Mouse (Mus musculus) heart, embryonic 14.5 days (tissue): ENCODE measurements around the gene Pkhd1. TPM values are rescaled to one million over a fixed set of nuclear protein-coding genes. Genes with fewer than 3 reads are reported as not detected.
"Not testable (repeated sequence)": the region's sequence is repeated elsewhere in the genome, so short reads cannot be mapped to it uniquely, and the experiment has no call there.

Source experiments
- ATAC-seq: fragments of 200-750 bp; cut with Nextera tagmentation; 2 replicates; pipeline ENCODE4 v1.8.0; 2017; ENCODE audit warnings: low read depth, moderate TSS enrichment; ENCODE audit not compliant: insufficient number of reproducible peaks, insufficient read depth, low FRiP score
- H3K27ac ChIP-seq, 2 experiments: fragments of 200-500 bp in 1 of 2; fragments of 300-500 bp in 1 of 2; sonication (generic) in 1 of 2; replicated peaks in 1 of 2; 2 replicates each; pipeline ENCODE4 v1.5.1; 2012 to 2014; ENCODE audit warnings: low read depth in 2 of 2, low read length in 2 of 2, control low read depth in 1 of 2, mild to moderate bottlenecking in 1 of 2, mixed read lengths in 1 of 2; ENCODE audit not compliant: control insufficient read depth in 1 of 2, insufficient read depth in 1 of 2
- H3K27me3 ChIP-seq: fragments of 300-500 bp; sonication (generic); 2 replicates; pipeline ENCODE4 v1.6.1; 2014; ENCODE audit warnings: mild to moderate bottlenecking, low read length, control low read depth; ENCODE audit not compliant: control insufficient read depth, insufficient read depth
- H3K36me3 ChIP-seq: fragments of 300-500 bp; sonication (generic); 2 replicates; pipeline ENCODE4 v1.6.1; 2014; ENCODE audit warnings: mild to moderate bottlenecking, control low read depth, low read length, mixed read lengths; ENCODE audit not compliant: control insufficient read depth, insufficient read depth
- H3K4me1 ChIP-seq, 2 experiments: fragments of 200-500 bp in 1 of 2; fragments of 300-500 bp in 1 of 2; sonication (generic) in 1 of 2; 2 replicates each; pipeline ENCODE4 v1.6.1; 2012 to 2014; ENCODE audit warnings: low read length in 2 of 2, control low read depth in 1 of 2, mixed read lengths in 1 of 2; ENCODE audit not compliant: control insufficient read depth in 2 of 2, insufficient read depth in 2 of 2
- H3K4me2 ChIP-seq: fragments of 300-500 bp; sonication (generic); 2 replicates; pipeline ENCODE4 v1.6.1; 2014; ENCODE audit warnings: mild to moderate bottlenecking, low read length
- H3K4me3 ChIP-seq, 2 experiments: fragments of 200-500 bp in 1 of 2; fragments of 300-500 bp in 1 of 2; sonication (generic) in 1 of 2; 2 replicates each; pipeline ENCODE4 v1.5.1; 2012 to 2014; ENCODE audit warnings: low read length in 2 of 2, mild to moderate bottlenecking in 2 of 2, control low read depth in 1 of 2, low read depth in 1 of 2, moderate library complexity in 1 of 2; ENCODE audit not compliant: control insufficient read depth in 1 of 2, insufficient read depth in 1 of 2
- H3K9ac ChIP-seq: fragments of 300-500 bp; sonication (generic); 2 replicates; pipeline ENCODE4 v1.6.1; 2014; ENCODE audit warnings: mild to moderate bottlenecking, low read length
- H3K9me3 ChIP-seq: fragments of 300-500 bp; sonication (generic); 2 replicates; pipeline ENCODE4 v1.6.1; 2016; ENCODE audit warnings: low read length, control low read depth; ENCODE audit not compliant: control insufficient read depth
- WGBS: fragments of 180-500 bp; shearing (Covaris S2); extraction: QIAGEN DNeasy Blood & Tissue Kit; methylation state at CpG from one replicate; pipeline ENCODE4 v1.1.7; 2014; 5-methylcytosine and 5-hydroxymethylcytosine counted together
- polyA plus RNA-seq: library from polyadenylated mRNA; unstranded; fragments of >200 nt; fragmentation: Nextera tagmentation; extraction: Ambion mirVana; gene quantifications from 2 replicates; pipeline ENCODE4 v1.2.1, GENCODE M21; 2014

Gene Pkhd1
- polyA plus RNA-seq, 1 experiment from 2014 or later, result not detected

GRCm38 (mm10) chr1:20450074-20450473, 167.8 kb downstream of the Pkhd1 start:
- no peak overlapping the region for H3K4me3 ChIP-seq
- no peak overlapping the region for H3K27ac ChIP-seq
- ATAC-seq, result no peak
- H3K9me3 ChIP-seq, result no peaks in the 10 kb centered on the region
- 29% methylated on average over 10 of the region's 10 CpGs for WGBS
- H3K4me1 ChIP-seq, result no peaks in the 10 kb centered on the region
- H3K9ac ChIP-seq, result no peak overlapping the region
- no peak overlapping the region for H3K4me2 ChIP-seq
- no peaks in the 10 kb centered on the region for H3K27me3 ChIP-seq
- no peaks in the 10 kb centered on the region for H3K36me3 ChIP-seq

- not testable (repeated sequence) for H3K36me3 ChIP-seq, H3K4me1 ChIP-seq, H3K4me2 ChIP-seq, H3K27me3 ChIP-seq, H3K9me3 ChIP-seq, H3K9ac ChIP-seq, H3K27ac ChIP-seq, H3K4me3 ChIP-seq, ATAC-seq
- WGBS, result 80% methylated on average over 16 of the region's 16 CpGs
Observed at GRCm38 (mm10) chr1:20432026-20432425, 185.8 kb downstream of the Pkhd1 start.

DNA sequence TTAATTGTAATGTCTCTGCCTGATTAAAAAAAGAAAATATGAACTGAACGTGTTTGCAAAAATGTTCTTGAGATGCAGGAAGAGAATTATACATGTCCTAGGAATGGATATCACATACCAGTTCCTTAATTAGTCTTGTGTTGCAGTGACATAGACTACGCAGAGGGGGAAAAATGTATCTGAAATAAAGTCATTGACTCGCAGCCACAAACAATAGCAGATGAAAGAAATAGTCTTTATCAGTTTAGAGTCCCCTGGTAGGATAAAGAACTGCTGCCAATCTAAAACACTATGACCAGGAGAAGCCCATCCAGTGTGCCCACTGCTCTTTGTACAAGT, 188.8 kb downstream of the Pkhd1 start:
- Histone ChIP-seq H3K4me2 (no peak overlapping the region), H3K36me3 (no peaks in the 10 kb centered on the region), H3K4me3 (no peak overlapping the region), H3K9ac (no peak overlapping the region), H3K27ac (no peak overlapping the region), H3K27me3 (no peaks in the 10 kb centered on the region), H3K4me1 (no peaks in the 10 kb centered on the region), H3K9me3 (no peaks in the 10 kb centered on the region)
- WGBS, result 74% methylated on average over 3 of the region's 3 CpGs
- ATAC-seq, result no peak

DNA sequence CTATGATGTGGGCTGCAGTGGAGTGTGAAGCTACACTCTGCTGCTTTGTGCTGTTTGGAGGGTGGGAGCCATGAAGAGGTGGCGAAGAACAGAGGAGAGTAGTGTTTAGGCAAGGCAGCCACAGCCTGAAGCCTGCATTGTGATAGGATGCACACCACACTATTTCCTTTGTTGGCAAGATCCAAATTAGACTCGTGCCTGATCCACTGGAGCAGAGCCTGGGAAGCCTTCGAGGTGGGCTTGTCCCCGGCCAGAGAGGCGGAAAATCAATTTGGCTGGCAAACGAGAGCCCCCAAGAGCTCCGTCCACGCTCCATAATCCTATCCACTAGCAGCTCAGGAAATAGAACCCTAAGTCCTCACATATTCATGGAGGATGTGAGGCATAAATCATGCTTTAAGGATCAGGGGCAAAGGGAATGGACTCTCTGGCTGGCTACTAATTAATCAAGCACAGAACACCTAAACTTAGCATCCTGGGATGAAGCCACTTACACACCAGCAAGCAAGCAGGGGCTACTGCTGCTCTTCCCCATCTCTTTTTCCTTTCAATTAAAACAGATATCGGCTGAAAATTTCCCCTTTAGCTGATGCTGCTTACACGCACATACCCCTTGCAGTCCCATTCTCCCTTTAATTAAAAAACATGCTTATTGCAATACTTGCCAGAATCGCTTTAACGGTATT, 189.4 kb downstream of the Pkhd1 start:
- Histone ChIP-seq H3K9me3 (no peaks in the 10 kb centered on the region), H3K27ac (no peak overlapping the region), H3K4me2 (no peak overlapping the region), H3K27me3 (no peaks in the 10 kb centered on the region), H3K4me1 (no peaks in the 10 kb centered on the region), H3K9ac (no peak overlapping the region), H3K4me3 (no peak overlapping the region), H3K36me3 (no peaks in the 10 kb centered on the region)
- no peak for ATAC-seq
- WGBS, result 82% methylated on average over 12 of the region's 12 CpGs

DNA sequence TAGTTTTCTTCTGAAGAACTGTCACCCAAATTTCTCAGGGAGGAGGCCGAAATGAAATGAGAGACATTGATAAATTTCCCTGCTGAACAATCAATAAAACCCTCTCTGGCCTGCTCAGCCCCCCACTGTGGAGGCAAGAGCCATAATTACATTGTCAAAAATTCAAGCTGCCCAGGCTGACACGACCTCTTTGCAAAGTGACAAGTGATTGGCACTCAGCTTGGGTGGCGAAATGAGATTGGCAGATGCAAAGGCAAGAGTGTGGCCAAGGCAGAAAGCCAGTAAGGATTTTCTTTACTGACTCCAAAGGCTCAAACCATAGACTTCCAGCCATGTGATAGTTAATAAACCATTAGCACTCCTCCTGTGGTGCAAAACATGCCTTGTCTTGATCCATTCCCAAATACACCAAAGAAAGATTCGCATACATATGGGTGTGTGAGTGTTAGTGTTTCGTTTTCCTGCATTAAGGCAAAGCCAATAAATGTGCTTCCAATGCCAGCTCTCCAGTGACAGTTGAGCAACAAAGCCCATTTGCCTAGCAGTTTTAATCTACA, 208.4 kb downstream of the Pkhd1 start:
- no peaks in the 10 kb centered on the region for H3K4me1 ChIP-seq
- no peak overlapping the region for H3K9ac ChIP-seq
- H3K9me3 ChIP-seq, result no peaks in the 10 kb centered on the region
- H3K4me3 ChIP-seq, result no peak overlapping the region
- H3K4me2 ChIP-seq, result no peak overlapping the region
- no peaks in the 10 kb centered on the region for H3K36me3 ChIP-seq
- H3K27ac ChIP-seq, result no peak overlapping the region
- ATAC-seq, result no peak
- WGBS, result 63% methylated on average over 5 of the region's 5 CpGs
- H3K27me3 ChIP-seq, result no peaks in the 10 kb centered on the region

DNA sequence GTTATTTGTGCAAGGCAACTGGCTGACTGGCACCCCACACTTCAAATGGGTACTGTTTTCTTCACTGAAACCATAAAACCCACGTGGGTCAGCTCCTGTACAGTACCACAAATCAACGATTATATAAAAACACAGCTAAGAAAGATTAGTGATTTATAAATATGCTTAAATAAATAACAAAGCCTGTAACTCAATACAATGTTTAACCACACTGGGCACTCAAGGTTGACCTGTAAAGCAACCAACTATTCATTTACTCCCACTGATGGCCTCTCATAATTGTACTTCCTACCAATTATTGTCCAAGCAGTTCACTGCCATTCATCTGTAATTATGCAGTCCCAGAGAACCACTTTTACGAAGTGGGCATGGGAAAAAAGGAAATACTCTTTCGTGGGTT, 219.5 kb downstream of the Pkhd1 start:
- no peaks in the 10 kb centered on the region for H3K4me1 ChIP-seq
- no peak overlapping the region for H3K9ac ChIP-seq
- H3K4me2 ChIP-seq, result no peak overlapping the region
- H3K27ac ChIP-seq, result no peak overlapping the region
- no peak for ATAC-seq
- H3K36me3 ChIP-seq, result no peaks in the 10 kb centered on the region
- 58% methylated on average over 4 of the region's 4 CpGs for WGBS
- no peaks in the 10 kb centered on the region for H3K9me3 ChIP-seq
- no peak overlapping the region for H3K4me3 ChIP-seq
- H3K27me3 ChIP-seq, result no peaks in the 10 kb centered on the region

DNA sequence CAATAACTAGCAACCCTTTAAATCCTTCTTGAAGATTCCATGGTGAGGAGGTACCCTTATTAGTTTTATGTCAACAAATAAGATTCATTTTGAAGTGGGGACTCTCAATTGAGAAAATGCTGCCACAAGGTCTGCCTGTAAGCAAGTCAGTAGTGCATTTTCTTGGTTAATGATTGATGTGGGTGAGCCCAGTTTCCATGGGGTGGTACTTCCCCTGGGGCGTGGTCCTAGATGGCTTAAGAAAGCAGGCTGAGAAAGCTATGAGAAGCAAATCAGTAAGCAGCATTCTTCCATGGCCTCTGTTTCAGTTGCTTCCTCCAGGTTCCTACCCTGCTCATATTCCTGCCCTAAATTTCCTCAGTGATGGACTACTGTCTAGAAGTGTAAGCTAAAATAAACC, 253.4 kb downstream of the Pkhd1 start:
- Histone ChIP-seq H3K4me2 (no peak overlapping the region), H3K36me3 (no peaks in the 10 kb centered on the region), H3K4me1 (no peaks in the 10 kb centered on the region), H3K4me3 (no peak overlapping the region), H3K9ac (no peak overlapping the region), H3K27ac (no peak overlapping the region), H3K27me3 (no peaks in the 10 kb centered on the region), H3K9me3 (no peaks in the 10 kb centered on the region)
- ATAC-seq, result no peak
- 77% methylated on average over 1 of the region's 1 CpGs for WGBS

GRCm38 (mm10) chr1:20344651-20345050, 273.2 kb downstream of the Pkhd1 start:
- no peaks in the 10 kb centered on the region for H3K27me3 ChIP-seq
- H3K4me1 ChIP-seq, result peaks cover 0 to 2% of the 10 kb centered on the region in 2 experiments; a peak in 1 of 4 replicates
- WGBS, result 39% methylated on average over 3 of the region's 3 CpGs
- ATAC-seq, result no peak
- H3K4me3 ChIP-seq, result no peak overlapping the region
- no peak overlapping the region for H3K9ac ChIP-seq
- no peak overlapping the region for H3K27ac ChIP-seq
- H3K4me2 ChIP-seq, result no peak overlapping the region
- no peaks in the 10 kb centered on the region for H3K9me3 ChIP-seq
- H3K36me3 ChIP-seq, result no peaks in the 10 kb centered on the region
